Mouse (Mus musculus): Measurements from ENCODE around the gene Dennd4b. TPM values are rescaled to one million over a fixed set of nuclear protein-coding genes. Genes with fewer than 3 reads are reported as not detected.

Dennd4b gene
- polyA plus RNA-seq, 2 experiments, result 1.0 to 3.9 TPM

GRCm38 (mm10) chr3:90313367-90313766, 48.4 kb downstream of the Dennd4b start:
- no peak overlapping the region for H3K27ac ChIP-seq
- no peak; the same call in 1 of the 2 replicates for ATAC-seq (ENCODE audit: insufficient read depth)
- DNase-seq (ENCODE audit: low read depth in 3 of 3, low spot score in 3 of 3), result peak in 1 of 3 experiments; percentile 20

GRCm38 (mm10) chr3:90314241-90314640, 49.3 kb downstream of the Dennd4b start:
- Histone ChIP-seq H3K9ac (replicated peaks) (no peak overlapping the region), H3K4me2 (ENCODE audit: low read depth) (no peak overlapping the region), H3K27me3 (ENCODE audit: control insufficient read depth, insufficient read depth, low read length) (no peaks in the 10 kb centered on the region), H3K4me3 (ENCODE audit: insufficient read depth in 1 of 2, low read depth in 2 of 2, low read length in 2 of 2) (no peak overlapping the region), H3K9me3 (ENCODE audit: control insufficient read depth, low read length) (no peaks in the 10 kb centered on the region), H3K36me3 (replicated peaks; ENCODE audit: control insufficient read depth, insufficient read depth, low read depth) (no peaks in the 10 kb centered on the region), H3K27ac (no peak overlapping the region), H3K4me1 (replicated peaks; ENCODE audit: control insufficient read depth in 2 of 2, insufficient read depth in 2 of 2, low read length in 1 of 2) (0 out of 4 replicates have a peak, but pooled peaks cover 0 to 1% of the 10 kb centered on the region in 2 experiments)
- DNase-seq (ENCODE audit: low read depth in 3 of 3, low spot score in 3 of 3) (no peak), ATAC-seq (ENCODE audit: insufficient read depth) (no peak)
- TF ChIP-seq CTCF (IDR thresholded peaks at IDR 0.05; ENCODE audit: low read depth) (no peak), EP300 (IDR thresholded peaks at IDR 0.05; ENCODE audit: low read depth) (no peak)

More at GRCm38 (mm10) chr3:90313367-90313766, 48.4 kb downstream of the Dennd4b start:
- Histone ChIP-seq H3K27me3 (ENCODE audit: control insufficient read depth, insufficient read depth, low read length) (no peaks in the 10 kb centered on the region), H3K4me1 (replicated peaks; ENCODE audit: control insufficient read depth in 2 of 2, insufficient read depth in 2 of 2, low read length in 1 of 2) (0 out of 4 replicates have a peak, but pooled peaks cover 0 to 1% of the 10 kb centered on the region in 2 experiments), H3K4me2 (ENCODE audit: low read depth) (no peak overlapping the region), H3K36me3 (replicated peaks; ENCODE audit: control insufficient read depth, insufficient read depth, low read depth) (no peaks in the 10 kb centered on the region), H3K9me3 (ENCODE audit: control insufficient read depth, low read length) (no peaks in the 10 kb centered on the region), H3K9ac (replicated peaks) (no peak overlapping the region), H3K4me3 (ENCODE audit: insufficient read depth in 1 of 2, low read depth in 2 of 2, low read length in 2 of 2) (no peak overlapping the region)
- TF ChIP-seq EP300 (IDR thresholded peaks at IDR 0.05; ENCODE audit: low read depth) (no peak), CTCF (IDR thresholded peaks at IDR 0.05; ENCODE audit: low read depth) (peak; percentile 58)

- ATAC-seq (ENCODE audit: insufficient read depth), result no peak
- Histone ChIP-seq H3K36me3 (replicated peaks; ENCODE audit: control insufficient read depth, insufficient read depth, low read depth) (no peaks in the 10 kb centered on the region), H3K4me1 (replicated peaks; ENCODE audit: control insufficient read depth in 2 of 2, insufficient read depth in 2 of 2, low read length in 1 of 2) (no peaks in the 10 kb centered on the region), H3K4me2 (ENCODE audit: low read depth) (no peak overlapping the region), H3K27me3 (ENCODE audit: control insufficient read depth, insufficient read depth, low read length) (no peaks in the 10 kb centered on the region), H3K27ac (no peak overlapping the region), H3K9me3 (ENCODE audit: control insufficient read depth, low read length) (no peaks in the 10 kb centered on the region), H3K9ac (replicated peaks) (no peak overlapping the region), H3K4me3 (ENCODE audit: insufficient read depth in 1 of 2, low read depth in 2 of 2, low read length in 2 of 2) (no peak overlapping the region)
- whole genome bisulfite sequencing (ENCODE audit: insufficient replicate concordance), result 71% methylated on average over 6 of the region's 6 CpGs
- TF ChIP-seq CTCF (IDR thresholded peaks at IDR 0.05; ENCODE audit: low read depth) (no peak), EP300 (IDR thresholded peaks at IDR 0.05; ENCODE audit: low read depth) (no peak)
- DNase-seq (ENCODE audit: low read depth in 3 of 3, low spot score in 3 of 3), result no peak
Observed at GRCm38 (mm10) chr3:90322289-90322688, 57.3 kb downstream of the Dennd4b start.

GRCm38 (mm10) chr3:90323119-90323518, 58.1 kb downstream of the Dennd4b start:
- ATAC-seq (ENCODE audit: insufficient read depth) (no peak), DNase-seq (ENCODE audit: low read depth in 3 of 3, low spot score in 3 of 3) (peak in 2 of 3 experiments; percentile 4 to 7)
- Histone ChIP-seq H3K27me3 (ENCODE audit: control insufficient read depth, insufficient read depth, low read length) (no peaks in the 10 kb centered on the region), H3K36me3 (replicated peaks; ENCODE audit: control insufficient read depth, insufficient read depth, low read depth) (no peaks in the 10 kb centered on the region), H3K27ac (no peak overlapping the region), H3K4me1 (replicated peaks; ENCODE audit: control insufficient read depth in 2 of 2, insufficient read depth in 2 of 2, low read length in 1 of 2) (no peaks in the 10 kb centered on the region), H3K9me3 (ENCODE audit: control insufficient read depth, low read length) (no peaks in the 10 kb centered on the region), H3K9ac (replicated peaks) (no peak overlapping the region), H3K4me3 (ENCODE audit: insufficient read depth in 1 of 2, low read depth in 2 of 2, low read length in 2 of 2) (no peak overlapping the region), H3K4me2 (ENCODE audit: low read depth) (no peak overlapping the region)
- no peak for TF ChIP-seq CTCF (IDR thresholded peaks at IDR 0.05; ENCODE audit: low read depth)
- 72% methylated on average over 5 of the region's 5 CpGs for WGBS (ENCODE audit: insufficient replicate concordance)

Small RNA genes lying within 50 kb of the gene (microRNA-seq; reads per million reads assigned to microRNA genes)
- gene Mir7012, result not detected

Other genes with a start within 250 kb of the Dennd4b start
- 15.6 and 19.1 TPM in 2 replicates for gene 4933434E20Rik, start 213.5 kb upstream of the Dennd4b start, polyA plus RNA-seq (2012; rRNA removed)
- gene 4933434E20Rik, start 213.5 kb upstream of the Dennd4b start, polyA plus RNA-seq (2014; fragmentation: Nextera tagmentation; extraction: Ambion mirVana), result 83.8 and 89.6 TPM in 2 replicates
- gene Ubap2l, start 212.6 kb upstream of the Dennd4b start, polyA plus RNA-seq (2012; rRNA removed), result 48.9 and 52.4 TPM in 2 replicates
- 70.4 and 72.1 TPM in 2 replicates for gene Ubap2l, start 212.6 kb upstream of the Dennd4b start, polyA plus RNA-seq (2014; fragmentation: Nextera tagmentation; extraction: Ambion mirVana)
- gene Tpm3, start 192.5 kb upstream of the Dennd4b start, polyA plus RNA-seq (2012; rRNA removed), result 54.6 and 86.2 TPM in 2 replicates
- 153 and 160 TPM in 2 replicates for gene Tpm3, start 192.5 kb upstream of the Dennd4b start, polyA plus RNA-seq (2014; fragmentation: Nextera tagmentation; extraction: Ambion mirVana)
- 0.19 and 0.28 TPM in 2 replicates for gene Nup210l, start 161.1 kb upstream of the Dennd4b start, polyA plus RNA-seq (2012; rRNA removed)
- 0.15 TPM in 1 of 2 replicates, not detected in the other for gene Nup210l, start 161.1 kb upstream of the Dennd4b start, polyA plus RNA-seq (2014; fragmentation: Nextera tagmentation; extraction: Ambion mirVana)
- gene Rps27, start 51.5 kb upstream of the Dennd4b start, polyA plus RNA-seq (2012; rRNA removed), result 1,231 and 1,357 TPM in 2 replicates
- 948 and 959 TPM in 2 replicates for gene Rps27, start 51.5 kb upstream of the Dennd4b start, polyA plus RNA-seq (2014; fragmentation: Nextera tagmentation; extraction: Ambion mirVana)
- 2.0 and 4.3 TPM in 2 replicates for gene Rab13, start 51.5 kb upstream of the Dennd4b start, polyA plus RNA-seq (2012; rRNA removed)
- 1.9 and 2.9 TPM in 2 replicates for gene Rab13, start 51.5 kb upstream of the Dennd4b start, polyA plus RNA-seq (2014; fragmentation: Nextera tagmentation; extraction: Ambion mirVana)
- 18.8 and 21.2 TPM in 2 replicates for gene Jtb, start 33.6 kb upstream of the Dennd4b start, polyA plus RNA-seq (2012; rRNA removed)
- gene Jtb, start 33.6 kb upstream of the Dennd4b start, polyA plus RNA-seq (2014; fragmentation: Nextera tagmentation; extraction: Ambion mirVana), result 48.8 and 55.9 TPM in 2 replicates
- gene Creb3l4, start 21.7 kb upstream of the Dennd4b start, polyA plus RNA-seq (2012; rRNA removed), result 0.15 and 0.27 TPM in 2 replicates
- 0.24 and 0.28 TPM in 2 replicates for gene Creb3l4, start 21.7 kb upstream of the Dennd4b start, polyA plus RNA-seq (2014; fragmentation: Nextera tagmentation; extraction: Ambion mirVana)
- 9.8 and 10.8 TPM in 2 replicates for gene Slc39a1, start 17.0 kb upstream of the Dennd4b start, polyA plus RNA-seq (2012; rRNA removed)
- 24.1 and 24.9 TPM in 2 replicates for gene Slc39a1, start 17.0 kb upstream of the Dennd4b start, polyA plus RNA-seq (2014; fragmentation: Nextera tagmentation; extraction: Ambion mirVana)
- gene Crtc2, start 11.0 kb upstream of the Dennd4b start, polyA plus RNA-seq (2012; rRNA removed), result 7.6 and 8.9 TPM in 2 replicates
- 3.2 TPM in 2 replicates for gene Crtc2, start 11.0 kb upstream of the Dennd4b start, polyA plus RNA-seq (2014; fragmentation: Nextera tagmentation; extraction: Ambion mirVana)
- 4.4 and 5.6 TPM in 2 replicates for gene Gatad2b, start 28.0 kb downstream of the Dennd4b start, polyA plus RNA-seq (2012; rRNA removed)
- 2.2 and 3.2 TPM in 2 replicates for gene Gatad2b, start 28.0 kb downstream of the Dennd4b start, polyA plus RNA-seq (2014; fragmentation: Nextera tagmentation; extraction: Ambion mirVana)
- gene Slc27a3, start 124.8 kb downstream of the Dennd4b start, polyA plus RNA-seq (2012; rRNA removed), result 2.1 TPM in 2 replicates
- gene Slc27a3, start 124.8 kb downstream of the Dennd4b start, polyA plus RNA-seq (2014; fragmentation: Nextera tagmentation; extraction: Ambion mirVana), result 0.76 and 1.0 TPM in 2 replicates
- gene Ints3, start 168.4 kb downstream of the Dennd4b start, polyA plus RNA-seq (2012; rRNA removed), result 11.3 and 12.7 TPM in 2 replicates
- 6.6 and 9.4 TPM in 2 replicates for gene Ints3, start 168.4 kb downstream of the Dennd4b start, polyA plus RNA-seq (2014; fragmentation: Nextera tagmentation; extraction: Ambion mirVana)
- gene Npr1, start 200.7 kb downstream of the Dennd4b start, polyA plus RNA-seq (2012; rRNA removed), result 6.5 and 7.2 TPM in 2 replicates
- gene Npr1, start 200.7 kb downstream of the Dennd4b start, polyA plus RNA-seq (2014; fragmentation: Nextera tagmentation; extraction: Ambion mirVana), result 2.8 and 4.0 TPM in 2 replicates
- 23.3 and 34.5 TPM in 2 replicates for gene Ilf2, start 210.9 kb downstream of the Dennd4b start, polyA plus RNA-seq (2012; rRNA removed)
- 46.5 and 48.9 TPM in 2 replicates for gene Ilf2, start 210.9 kb downstream of the Dennd4b start, polyA plus RNA-seq (2014; fragmentation: Nextera tagmentation; extraction: Ambion mirVana)
- gene Snapin, start 225.8 kb downstream of the Dennd4b start, polyA plus RNA-seq (2012; rRNA removed), result 7.4 and 9.3 TPM in 2 replicates
- gene Snapin, start 225.8 kb downstream of the Dennd4b start, polyA plus RNA-seq (2014; fragmentation: Nextera tagmentation; extraction: Ambion mirVana), result 17.0 and 18.7 TPM in 2 replicates
- gene Chtop, start 244.3 kb downstream of the Dennd4b start, polyA plus RNA-seq (2012; rRNA removed), result 33.6 and 49.9 TPM in 2 replicates
- gene Chtop, start 244.3 kb downstream of the Dennd4b start, polyA plus RNA-seq (2014; fragmentation: Nextera tagmentation; extraction: Ambion mirVana), result 29.7 and 32.7 TPM in 2 replicates
- 9.2 and 14.9 TPM in 2 replicates for gene S100a1, start 249.2 kb downstream of the Dennd4b start, polyA plus RNA-seq (2012; rRNA removed)
- gene S100a1, start 249.2 kb downstream of the Dennd4b start, polyA plus RNA-seq (2014; fragmentation: Nextera tagmentation; extraction: Ambion mirVana), result 20.8 and 27.1 TPM in 2 replicates
- 7.4 and 11.1 TPM in 2 replicates for gene S100a13, start 249.2 kb downstream of the Dennd4b start, polyA plus RNA-seq (2012; rRNA removed)
- gene S100a13, start 249.2 kb downstream of the Dennd4b start, polyA plus RNA-seq (2014; fragmentation: Nextera tagmentation; extraction: Ambion mirVana), result 18.0 and 19.7 TPM in 2 replicates